Mouse (Mus musculus) midbrain, postnatal 0 days (tissue): Measurements from ENCODE around the gene Fam187b. TPM values are rescaled to one million over a fixed set of nuclear protein-coding genes. Genes with fewer than 3 reads are reported as not detected.

ENCODE experiments used
- ATAC-seq: fragments of 200-750 bp; cut with Nextera tagmentation; 2 replicates; pipeline ENCODE4 v1.8.0; 2017; ENCODE audit warnings: moderate number of reproducible peaks, mild to moderate bottlenecking, moderate TSS enrichment, moderate library complexity; ENCODE audit not compliant: low FRiP score
- DNase-seq: peaks from one replicate; pipeline ENCODE4 v3.0.0-alpha.2; 2015; ENCODE audit warnings: low spot score
- H3K27ac ChIP-seq: fragments of 300-500 bp; sonication (generic); 2 replicates; pipeline ENCODE4 v1.5.1; 2014; ENCODE audit warnings: low read depth, mild to moderate bottlenecking, low read length, mixed read lengths
- H3K27me3 ChIP-seq: fragments of 300-500 bp; sonication (generic); 2 replicates; pipeline ENCODE4 v1.6.1; 2014; ENCODE audit warnings: low read length, control low read depth, mixed read lengths; ENCODE audit not compliant: insufficient read depth
- H3K36me3 ChIP-seq: fragments of 300-500 bp; sonication (generic); 2 replicates; pipeline ENCODE4 v1.6.1; 2014; ENCODE audit warnings: low read length, control low read depth, mixed read lengths; ENCODE audit not compliant: insufficient read depth
- H3K4me1 ChIP-seq: fragments of 300-500 bp; sonication (generic); 2 replicates; pipeline ENCODE4 v1.6.1; 2014; ENCODE audit warnings: mild to moderate bottlenecking, control low read depth, antibody characterized with exemption, low read length, mixed read lengths; ENCODE audit not compliant: insufficient read depth
- H3K4me2 ChIP-seq: fragments of 300-500 bp; sonication (generic); 2 replicates; pipeline ENCODE4 v1.6.1; 2014; ENCODE audit warnings: low read depth, mild to moderate bottlenecking, low read length, mixed read lengths; ENCODE audit not compliant: poor library complexity, severe bottlenecking
- H3K4me3 ChIP-seq: fragments of 300-500 bp; sonication (generic); 2 replicates; pipeline ENCODE4 v1.5.1; 2014; ENCODE audit warnings: low read depth, mild to moderate bottlenecking, low read length, moderate library complexity
- H3K9ac ChIP-seq: fragments of 300-500 bp; sonication (generic); replicated peaks from 2 replicates; pipeline ENCODE4 v1.6.1; 2014; ENCODE audit warnings: mild to moderate bottlenecking, low read length, moderate library complexity, mixed read lengths; ENCODE audit not compliant: poor library complexity, severe bottlenecking
- H3K9me3 ChIP-seq: fragments of 300-500 bp; sonication (generic); 2 replicates; pipeline ENCODE4 v1.6.1; 2016; ENCODE audit warnings: low read length, control low read depth
- CTCF ChIP-seq: IDR thresholded peaks from 2 replicates; pipeline ENCODE4 v1.5.1; 2016; ENCODE audit warnings: antibody characterized with exemption, mild to moderate bottlenecking
- WGBS: fragments of 180-500 bp; shearing (Covaris S2); extraction: QIAGEN DNeasy Blood & Tissue Kit; methylation state at CpG from one replicate; pipeline ENCODE4 v1.1.7; 2014; 5-methylcytosine and 5-hydroxymethylcytosine counted together
- polyA plus RNA-seq: library from polyadenylated mRNA; unstranded; fragments of >200 nt; fragmentation: Nextera tagmentation; extraction: Ambion mirVana; gene quantifications from 2 replicates; pipeline ENCODE4 v1.2.1, GENCODE M21; 2015
- total RNA-seq: library from RNA; depleted of rRNA; stranded (reverse); fragments of >200 nt; gene quantifications from 2 replicates; pipeline ENCODE4 v1.2.3, GENCODE M21; 2014

Fam187b gene
- total and polyA plus RNA-seq, 2 experiments from 2014 or later: 0.85 to 0.88 TPM

GRCm38 (mm10) chr7:30962862-30963261 is 10.7 kb upstream of the Fam187b start:
- Histone ChIP-seq H3K4me3 (no peak overlapping the region), H3K27me3 (no peaks in the 10 kb centered on the region), H3K4me2 (no peak overlapping the region), H3K4me1 (peaks cover 9% of the 10 kb centered on the region; the same call in 1 of the 2 replicates), H3K9ac (no peak overlapping the region), H3K36me3 (0 out of 2 replicates have a peak, but pooled peaks cover 2% of the 10 kb centered on the region), H3K27ac (no peak overlapping the region), H3K9me3 (no peaks in the 10 kb centered on the region)
- no peak for TF ChIP-seq CTCF
- DNase-seq: no peak
- 91% methylated on average over 5 of the region's 5 CpGs for WGBS
- no peak for ATAC-seq

DNA sequence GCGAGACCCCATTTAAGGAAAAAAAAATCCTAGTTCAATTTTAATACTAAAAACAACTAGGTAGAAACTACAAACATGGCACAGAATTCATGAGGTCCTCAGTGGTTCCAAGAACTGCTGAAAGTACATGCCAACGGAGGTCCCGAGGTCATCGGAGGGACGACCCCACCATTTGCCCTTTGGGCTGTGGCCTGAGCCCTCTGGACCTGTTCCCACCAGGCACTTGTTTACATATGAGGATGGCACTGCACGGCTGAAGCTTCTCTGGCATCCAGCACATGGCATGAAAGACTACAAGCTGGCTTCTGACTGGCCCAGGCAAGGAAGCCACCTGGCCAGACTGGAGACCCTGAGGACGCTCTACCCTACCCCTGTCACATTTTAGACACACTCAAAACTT is 9.2 kb upstream of the Fam187b start:
- H3K4me1 ChIP-seq: no peaks in the 10 kb centered on the region
- no peaks in the 10 kb centered on the region for H3K9me3 ChIP-seq
- WGBS: 90% methylated on average over 7 of the region's 7 CpGs
- H3K36me3 ChIP-seq: no peaks in the 10 kb centered on the region
- no peak overlapping the region for H3K9ac ChIP-seq
- H3K4me3 ChIP-seq: no peak overlapping the region
- no peak overlapping the region for H3K27ac ChIP-seq
- ATAC-seq (no peak), DNase-seq (no peak)
- H3K27me3 ChIP-seq: no peaks in the 10 kb centered on the region
- no peak for TF ChIP-seq CTCF
- no peak overlapping the region for H3K4me2 ChIP-seq

DNA sequence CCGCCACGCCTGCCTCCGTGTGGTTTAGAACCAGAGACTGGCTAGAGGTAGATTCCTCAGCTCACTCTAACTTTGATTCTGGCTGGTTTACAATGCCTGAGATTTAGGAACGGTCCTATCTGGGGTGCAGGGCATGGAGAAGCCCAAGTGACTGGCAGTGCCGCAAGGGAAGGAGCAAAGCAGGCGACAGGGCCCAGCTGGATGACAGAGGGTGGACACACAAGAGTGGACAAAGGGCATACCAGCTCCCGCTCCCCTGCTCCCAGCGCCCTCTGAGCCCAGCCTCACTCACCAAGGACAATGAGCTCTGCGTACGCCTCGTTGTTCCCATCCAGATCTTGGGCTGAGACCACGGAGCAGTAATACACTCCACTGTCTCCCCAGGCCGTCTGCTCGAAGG is 7.9 kb upstream of the Fam187b start:
- DNase-seq (no peak), ATAC-seq (no peak)
- Histone ChIP-seq H3K4me1 (no peaks in the 10 kb centered on the region), H3K4me3 (no peak overlapping the region), H3K27ac (no peak overlapping the region), H3K36me3 (no peaks in the 10 kb centered on the region), H3K9ac (no peak overlapping the region), H3K4me2 (no peak overlapping the region), H3K27me3 (no peaks in the 10 kb centered on the region), H3K9me3 (no peaks in the 10 kb centered on the region)
- no peak for TF ChIP-seq CTCF
- 77% methylated on average over 14 of the region's 14 CpGs for WGBS

DNA sequence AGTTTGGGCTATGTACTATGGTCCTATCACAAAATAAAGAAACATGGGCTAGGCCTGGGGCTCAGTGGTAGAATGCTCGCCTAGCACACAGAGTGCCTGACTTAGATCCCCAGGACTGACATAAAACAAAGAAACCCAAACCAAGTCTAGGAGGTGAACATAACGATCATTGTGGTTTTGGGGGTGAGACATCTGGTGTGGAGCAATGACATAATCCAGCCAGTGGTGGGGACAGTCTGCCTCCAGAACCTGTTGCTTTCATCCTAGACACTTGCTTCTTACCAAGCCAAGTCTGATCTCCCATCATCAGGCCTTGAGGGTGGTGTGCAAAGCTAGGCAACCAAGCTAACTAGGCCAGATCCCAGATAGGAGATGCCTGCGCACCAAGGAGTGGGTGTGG is 6.9 kb upstream of the Fam187b start:
- Histone ChIP-seq H3K4me3 (no peak overlapping the region), H3K9me3 (no peaks in the 10 kb centered on the region), H3K9ac (no peak overlapping the region), H3K4me1 (no peaks in the 10 kb centered on the region), H3K36me3 (no peaks in the 10 kb centered on the region), H3K27me3 (no peaks in the 10 kb centered on the region), H3K4me2 (no peak overlapping the region), H3K27ac (no peak overlapping the region)
- no peak for TF ChIP-seq CTCF
- DNase-seq: no peak
- no peak for ATAC-seq
- 89% methylated on average over 3 of the region's 3 CpGs for WGBS

DNA sequence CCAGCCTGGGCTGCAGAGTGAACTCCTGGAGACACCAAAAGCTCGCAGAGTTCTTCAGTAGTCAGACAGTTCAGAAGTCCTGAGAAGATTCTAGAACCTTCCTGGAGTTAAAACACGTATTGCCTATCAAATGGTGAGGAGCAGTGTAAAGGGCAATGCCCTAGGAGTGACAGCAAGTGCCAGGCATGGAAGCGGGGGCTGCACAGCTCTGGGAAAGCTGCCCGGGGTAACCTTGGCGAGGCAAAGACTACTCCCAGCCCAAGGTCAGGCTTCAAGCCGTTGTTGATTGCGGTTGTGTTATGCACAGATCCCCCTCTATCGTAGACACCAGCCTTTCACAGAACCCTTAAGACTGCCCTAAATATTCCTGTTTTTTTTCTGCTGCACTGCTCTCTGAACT is 5.0 kb upstream of the Fam187b start:
- DNase-seq (no peak), ATAC-seq (no peak)
- 87% methylated on average over 8 of the region's 8 CpGs for WGBS
- no peaks in the 10 kb centered on the region for H3K36me3 ChIP-seq
- H3K9ac ChIP-seq: no peak overlapping the region
- H3K27ac ChIP-seq: peak overlapping the region; percentile 38; the same call in 1 of the 2 replicates
- no peak overlapping the region for H3K4me2 ChIP-seq
- H3K9me3 ChIP-seq: no peaks in the 10 kb centered on the region
- H3K4me1 ChIP-seq: 0 out of 2 replicates have a peak, but pooled peaks cover 4% of the 10 kb centered on the region
- peaks cover 13% of the 10 kb centered on the region for H3K27me3 ChIP-seq
- TF ChIP-seq CTCF: no peak
- no peak overlapping the region for H3K4me3 ChIP-seq

DNA sequence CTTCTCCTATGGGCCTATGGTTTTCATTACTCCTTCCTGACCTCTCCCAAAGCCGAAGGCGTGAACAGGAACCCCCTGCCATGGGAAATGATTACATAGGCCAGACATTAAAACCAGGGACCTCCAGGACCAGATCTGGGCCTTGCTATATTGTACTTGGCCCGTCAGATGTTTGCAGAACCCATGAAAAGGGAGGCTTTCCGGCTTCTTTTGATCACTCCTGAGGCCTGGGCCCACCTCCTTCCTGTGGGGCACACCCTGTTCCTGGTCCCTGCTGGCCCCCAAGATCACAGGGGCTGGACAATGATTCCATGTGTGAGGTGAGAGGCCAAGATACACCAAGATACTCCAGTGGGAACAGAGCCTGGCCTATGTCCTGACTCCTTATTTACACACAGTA is 4.4 kb upstream of the Fam187b start:
- no peak for ATAC-seq
- no peaks in the 10 kb centered on the region for H3K9me3 ChIP-seq
- H3K4me3 ChIP-seq: no peak overlapping the region
- no peak for TF ChIP-seq CTCF
- no peak overlapping the region for H3K4me2 ChIP-seq
- 0 out of 2 replicates have a peak, but pooled peaks cover 4% of the 10 kb centered on the region for H3K4me1 ChIP-seq
- H3K9ac ChIP-seq: no peak overlapping the region
- peak; percentile 8 for DNase-seq
- WGBS: 90% methylated on average over 4 of the region's 4 CpGs
- H3K27me3 ChIP-seq: peaks cover 15% of the 10 kb centered on the region
- H3K27ac ChIP-seq: no peak overlapping the region
- no peaks in the 10 kb centered on the region for H3K36me3 ChIP-seq
